Mouse (Mus musculus): ENCODE measurements around the gene Mypn.

Gene Mypn

DNA sequence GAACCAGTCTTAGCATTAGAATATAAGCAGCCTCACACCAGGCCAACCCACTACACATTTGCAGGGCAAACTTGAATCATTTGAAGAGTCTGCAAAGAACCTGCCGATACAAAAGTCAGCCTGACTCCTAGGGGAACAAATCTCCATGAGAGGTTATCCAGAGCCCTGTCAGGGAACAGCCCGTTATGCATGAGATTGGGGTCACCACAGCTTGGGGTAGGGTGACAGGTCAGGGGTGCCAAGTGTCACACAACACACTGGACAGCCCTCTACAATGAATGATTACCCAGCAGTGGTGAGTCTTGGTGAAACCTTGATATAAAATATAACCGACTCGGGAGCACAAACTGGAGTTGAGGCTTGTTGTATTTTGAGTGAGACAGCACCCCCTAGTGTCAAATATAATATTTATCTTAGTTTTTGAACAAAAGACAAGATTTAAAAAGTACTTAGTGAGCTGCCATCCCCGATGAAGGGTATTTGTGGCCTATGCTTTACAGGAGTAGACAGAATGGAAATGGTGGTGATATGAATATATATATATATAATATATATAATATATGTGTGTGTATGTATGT, 90.6 kb downstream of the Mypn start:
- ChIA-PET CTCF (interaction anchor here in 2 of 4 experiments (0.7 to 1.1 kb wide), 4 partner anchors 14 to 131 kb away, joined by 3 to 4 read pairs (median 4); partner anchors contain the start of gene Atoh7 (in 1 of the 2)), POLR2A (interaction anchor here in 1 of 4 experiments (1.4 kb wide), 1 partner anchor 127 kb away, joined by 3 read pairs; no protein-coding TSS in a partner anchor)

DNA sequence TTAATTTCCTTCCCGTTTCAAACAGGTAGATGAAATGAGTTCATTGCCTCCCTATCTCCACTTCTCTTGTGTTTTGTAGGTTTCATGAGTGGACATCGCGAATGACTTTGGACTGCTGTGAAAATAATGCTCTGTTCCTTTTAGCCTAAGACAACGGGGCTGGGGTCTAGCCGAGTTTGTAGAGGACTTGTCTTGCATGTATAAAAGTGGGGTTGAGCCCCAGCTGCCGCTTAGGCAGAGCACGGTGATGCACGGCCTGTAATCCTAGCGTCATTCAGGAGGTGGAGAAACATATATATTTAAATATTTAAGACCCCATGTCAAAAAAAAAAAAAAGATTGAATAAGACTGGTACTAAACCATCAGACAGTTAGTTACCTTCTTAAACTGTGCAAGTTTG, 103.1 kb downstream of the Mypn start:
- POLR2A ChIA-PET: interaction anchor here in 3 of 4 experiments (0.8 to 2.1 kb wide), 11 partner anchors 11 to 245 kb away, joined by 3 to 6 read pairs (median 4); partner anchors contain the start of genes Hnrnph3 (in 1 of the 3) and Pbld2 (in 1 of the 3)
- CTCF ChIA-PET: interaction anchor here in 2 of 4 experiments (0.6 to 1.8 kb wide), 8 partner anchors 11 to 265 kb away, joined by 3 to 5 read pairs (median 3); no protein-coding TSS in a partner anchor

DNA sequence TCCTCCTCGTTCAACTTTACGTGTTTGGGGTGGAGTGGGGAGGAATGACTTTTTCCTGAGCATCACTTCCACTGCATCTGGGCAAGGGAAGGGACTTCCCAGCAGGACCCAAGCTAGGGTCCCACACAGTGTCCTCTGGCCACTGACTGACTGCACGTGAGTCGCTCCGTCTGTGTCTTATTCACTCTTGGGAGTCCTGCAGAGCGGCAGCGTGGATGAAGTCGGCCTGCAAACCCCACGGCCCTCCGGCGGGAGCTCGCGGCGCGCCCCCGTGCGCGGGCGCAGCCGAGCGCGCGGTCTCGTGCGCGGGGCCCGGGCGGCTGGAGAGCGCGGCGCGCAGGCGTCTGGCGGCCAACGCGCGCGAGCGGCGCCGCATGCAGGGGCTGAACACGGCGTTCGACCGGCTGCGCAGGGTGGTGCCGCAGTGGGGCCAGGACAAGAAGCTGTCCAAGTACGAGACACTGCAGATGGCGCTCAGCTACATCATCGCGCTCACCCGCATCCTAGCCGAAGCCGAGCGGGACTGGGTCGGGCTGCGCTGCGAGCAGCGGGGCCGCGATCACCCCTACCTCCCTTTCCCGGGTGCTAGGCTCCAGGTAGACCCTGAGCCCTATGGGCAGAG, 103.7 kb downstream of the Mypn start:
- ChIA-PET POLR2A (interaction anchor here in 3 of 4 experiments (0.6 to 2.4 kb wide), 17 partner anchors 10 to 287 kb away, joined by 3 to 10 read pairs (median 3); partner anchors contain the start of genes Hnrnph3 (in 1 of the 3) and Pbld2 (in 1 of the 3)), CTCF (interaction anchor here in 2 of 4 experiments (0.5 to 1.8 kb wide), 9 partner anchors 11 to 282 kb away, joined by 3 to 5 read pairs (median 3); partner anchors contain the start of genes Dnajc12 (in 1 of the 2) and Herc4 (in 1 of the 2))

DNA sequence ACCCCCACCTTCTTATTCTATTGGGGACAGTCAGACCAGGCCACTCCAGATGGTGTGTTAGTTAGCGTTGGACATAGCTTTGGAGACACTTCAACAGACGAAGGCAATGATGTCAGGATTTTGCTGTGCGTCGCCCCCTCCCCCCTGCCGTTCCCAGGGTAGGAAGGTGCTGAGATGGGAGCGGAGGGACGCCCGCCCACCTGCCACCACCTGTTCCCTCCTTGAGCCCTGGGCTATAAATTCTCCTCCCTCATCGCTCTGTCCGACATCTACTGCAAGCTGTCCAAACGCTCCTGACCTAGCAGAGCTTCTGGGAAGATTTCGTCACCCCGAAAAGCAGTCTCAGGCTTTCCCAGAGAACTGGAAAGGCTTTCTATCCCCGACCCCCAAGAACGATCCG, 104.2 kb downstream of the Mypn start, which contains the start of gene Atoh7:
Gene Atoh7 (plus strand): TSS at position 131 of the 400 bp plus-strand sequence.
- ChIA-PET POLR2A (interaction anchor here in 3 of 4 experiments (0.6 to 2.4 kb wide), 14 partner anchors 9 to 287 kb away, joined by 3 to 10 read pairs (median 3); partner anchors contain the start of genes Hnrnph3 (in 1 of the 3) and Pbld2 (in 1 of the 3)), CTCF (interaction anchor here in 2 of 4 experiments (0.5 to 1.8 kb wide), 9 partner anchors 10 to 283 kb away, joined by 3 to 5 read pairs (median 3); partner anchors contain the start of genes Dnajc12 (in 1 of the 2) and Herc4 (in 1 of the 2))

DNA sequence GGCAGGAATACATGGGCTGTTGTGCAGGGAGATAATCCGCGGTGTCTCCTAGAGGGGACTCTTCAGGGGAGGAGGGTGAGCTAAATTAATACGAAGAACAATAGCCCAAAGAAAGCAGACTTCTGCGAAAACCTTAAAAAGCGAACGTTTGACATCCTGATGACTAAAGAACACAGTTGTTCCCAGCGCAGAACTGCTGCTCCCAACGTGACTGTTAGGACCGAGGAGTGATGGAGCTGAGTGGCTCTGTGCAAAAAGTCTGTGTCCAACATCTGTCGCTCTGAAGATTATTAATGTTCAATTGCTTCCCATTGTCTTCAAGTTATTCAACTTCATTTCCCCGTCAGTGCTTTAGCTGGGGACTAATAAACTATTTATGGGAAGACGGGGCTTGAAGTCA, 105.6 kb downstream of the Mypn start:
- ChIA-PET POLR2A (interaction anchor here in 2 of 4 experiments (1.1 to 2.4 kb wide), 3 partner anchors 9 to 85 kb away, joined by 3 to 10 read pairs (median 3); no protein-coding TSS in a partner anchor), CTCF (interaction anchor here in 1 of 4 experiments (1.3 kb wide), 1 partner anchor 211 kb away, joined by 3 read pairs; no protein-coding TSS in a partner anchor)

DNA sequence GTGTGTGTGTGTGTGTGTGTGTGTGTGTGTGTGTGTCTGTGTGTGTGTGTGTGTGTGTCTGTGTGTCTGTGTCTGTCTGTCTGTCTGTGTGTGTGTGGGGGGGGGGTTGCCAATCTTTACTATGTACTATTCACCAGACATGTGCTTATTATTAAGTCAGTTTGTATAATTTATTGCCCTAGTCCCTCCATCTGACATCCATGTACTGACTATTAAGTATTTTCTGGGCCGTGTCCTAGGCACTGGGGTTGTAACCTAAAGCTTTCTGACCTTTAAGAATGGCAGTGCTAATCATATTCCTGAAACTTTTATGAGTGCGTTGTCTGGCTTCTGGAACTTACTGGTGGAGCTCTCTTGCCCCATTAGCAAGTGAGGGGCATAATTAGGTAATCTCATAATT, 107.0 kb downstream of the Mypn start:
- ChIA-PET CTCF (interaction anchor here in 1 of 4 experiments (0.7 kb wide), 1 partner anchor 281 kb away, joined by 3 read pairs; no protein-coding TSS in a partner anchor), POLR2A (interaction anchor here in 2 of 4 experiments (0.5 kb wide), 3 partner anchors 73 to 249 kb away, joined by 3 to 4 read pairs (median 3); no protein-coding TSS in a partner anchor)

DNA sequence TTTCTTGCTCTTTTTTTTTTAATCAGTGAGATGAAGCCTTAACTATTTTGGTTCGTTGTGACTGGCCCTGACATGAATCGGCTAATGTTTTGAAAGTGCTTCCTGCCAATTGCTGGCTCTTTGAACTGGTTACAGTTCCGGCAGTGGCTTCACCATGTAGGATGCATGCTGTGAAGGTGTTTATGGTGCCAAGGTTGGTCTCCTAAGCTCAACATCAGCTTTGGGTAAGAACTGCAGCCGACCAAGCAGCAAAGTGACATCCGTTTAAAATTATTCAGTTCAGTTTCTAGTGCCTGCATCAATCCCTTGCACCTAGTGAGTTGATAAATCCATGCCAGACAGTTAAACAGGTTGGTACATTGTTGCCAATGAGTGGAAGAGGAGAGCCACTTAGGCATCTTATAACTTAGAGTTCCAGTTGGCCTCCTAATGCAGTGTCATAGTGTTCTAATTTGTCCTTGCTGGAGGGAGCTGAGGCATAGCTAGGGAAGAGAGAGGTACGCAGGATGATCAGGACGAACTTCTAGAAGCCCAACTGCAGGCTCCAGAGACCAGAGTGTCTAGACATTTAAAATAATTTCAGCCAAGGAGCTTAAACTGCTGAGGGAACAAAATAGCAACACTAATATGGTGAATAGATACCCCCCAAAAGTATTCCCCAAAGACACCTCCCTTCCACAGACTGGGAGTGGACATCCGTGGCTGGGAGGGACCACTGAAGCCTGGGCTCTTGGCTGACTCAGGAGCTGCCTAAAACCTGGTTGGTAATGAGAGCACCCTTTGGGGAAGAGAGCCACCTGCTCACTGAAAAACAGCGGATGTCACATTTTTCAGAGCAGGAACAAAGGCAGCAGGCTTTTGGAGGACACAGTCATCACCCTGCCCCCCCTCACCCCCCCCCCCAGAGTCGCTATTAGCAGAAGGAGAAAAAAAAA, 110.9 kb downstream of the Mypn start:
- POLR2A ChIA-PET: interaction anchor here in 2 of 4 experiments (0.5 to 1.0 kb wide), 5 partner anchors 33 to 300 kb away, joined by 3 to 6 read pairs (median 3); partner anchors contain the start of genes Hnrnph3 (in 1 of the 2) and Pbld2 (in 1 of the 2)
- CTCF ChIA-PET: interaction anchor here in 1 of 4 experiments (0.7 kb wide), 1 partner anchor 32 kb away, joined by 6 read pairs; no protein-coding TSS in a partner anchor

DNA sequence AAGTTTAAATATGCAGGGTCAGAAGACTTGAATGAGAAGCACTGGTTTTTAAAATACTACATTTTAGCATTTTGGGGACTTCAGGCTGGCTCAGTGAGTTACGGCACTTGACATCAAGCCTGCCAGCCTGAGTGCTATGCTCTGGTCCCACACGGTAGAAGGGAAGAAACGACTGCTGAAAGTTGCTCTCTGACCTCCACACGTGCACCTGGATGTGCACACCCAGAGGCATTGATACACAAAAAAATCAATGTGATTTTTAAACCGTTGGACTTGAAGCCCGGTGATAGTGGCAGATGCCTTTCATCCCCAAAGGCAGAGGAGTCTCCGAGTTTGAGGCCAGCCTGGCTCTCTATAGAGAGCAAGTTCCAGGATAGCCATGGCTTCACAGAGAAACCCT, 111.8 kb downstream of the Mypn start:
- ChIA-PET POLR2A (no interaction called here), CTCF (no interaction called here)

DNA sequence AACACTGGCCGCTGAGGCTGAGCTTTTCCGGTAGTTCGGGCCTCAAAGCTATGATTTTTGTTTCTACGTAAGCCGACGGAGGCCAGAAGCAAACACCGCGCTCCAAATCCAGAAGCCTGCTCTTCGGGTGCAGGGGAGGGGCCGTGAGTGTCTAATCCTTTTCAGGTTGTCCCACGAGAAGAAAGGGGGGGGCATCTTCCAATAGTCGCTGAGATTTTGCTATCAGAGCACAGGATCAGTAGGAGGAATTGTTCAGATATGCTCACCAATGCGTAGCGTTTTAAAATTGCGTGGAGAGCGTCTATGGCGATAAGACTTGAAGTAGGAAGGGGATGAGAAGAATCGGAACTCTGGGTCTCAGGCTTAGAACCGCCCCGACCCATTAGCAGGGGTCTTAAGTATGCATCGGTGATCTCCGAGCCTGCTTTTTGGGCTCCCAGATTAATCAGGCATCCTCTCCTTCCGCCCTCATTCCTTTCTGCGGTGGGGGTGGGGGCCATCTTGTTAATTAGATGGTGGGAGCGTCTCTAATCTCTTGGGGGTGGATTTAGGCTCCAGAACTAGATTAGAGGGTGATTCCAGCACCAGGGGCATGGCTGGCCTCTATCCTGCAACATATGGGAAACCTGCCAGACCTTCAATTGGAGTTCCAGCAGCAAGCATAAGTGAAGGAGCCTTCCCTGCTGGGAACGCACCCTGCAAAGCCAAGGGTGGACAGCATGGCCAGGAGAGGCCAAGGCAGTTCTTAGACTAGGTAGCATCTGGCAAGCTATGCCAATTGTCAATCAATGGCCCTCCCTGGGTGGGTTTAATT, 113.8 kb downstream of the Mypn start:
- ChIA-PET CTCF (interaction anchor here (0.5 to 1.6 kb wide), 7 partner anchors 10 to 293 kb away, joined by 3 to 7 read pairs (median 4); partner anchors contain the start of genes Atoh7 (in 1 of the 4) and Dnajc12 (in 1 of the 4)), POLR2A (interaction anchor here in 3 of 4 experiments (0.6 to 1.5 kb wide), 7 partner anchors 9 to 581 kb away, joined by 3 to 10 read pairs (median 3); partner anchors contain the start of gene Atoh7 (in 2 of the 3))

DNA sequence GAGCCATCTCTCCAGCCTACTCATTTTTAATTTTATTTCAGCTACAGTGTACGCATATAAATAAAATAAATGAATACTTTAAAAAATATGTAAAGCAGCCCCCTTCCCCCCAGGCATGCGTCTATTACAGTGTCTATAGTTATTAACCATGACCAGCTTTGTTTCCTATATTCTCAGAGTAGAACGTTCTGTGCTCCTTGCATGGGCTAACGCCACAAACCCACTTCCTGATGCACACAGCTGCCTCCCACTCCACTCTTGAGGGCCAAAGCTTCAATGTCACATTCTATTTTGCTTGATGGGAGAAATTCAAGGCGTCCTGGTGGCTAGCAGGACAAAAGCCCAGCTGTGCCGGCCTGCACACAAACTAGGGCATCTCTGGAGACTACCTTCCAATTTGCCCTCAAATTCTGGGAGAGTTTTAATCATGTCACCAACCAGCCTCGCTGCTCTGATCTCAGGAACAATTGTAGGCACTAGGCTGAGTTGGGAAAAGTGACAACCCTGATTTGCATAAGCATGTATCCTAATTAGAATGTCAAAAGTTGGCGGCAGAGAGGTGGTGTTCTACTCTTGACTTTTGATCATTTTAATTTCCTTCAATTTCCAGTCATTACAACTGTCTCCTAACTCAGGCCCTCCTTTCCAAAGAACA, 114.5 kb downstream of the Mypn start:
- CTCF ChIA-PET: interaction anchor here (0.5 to 1.6 kb wide), 8 partner anchors 11 to 288 kb away, joined by 3 to 7 read pairs (median 4); partner anchors contain the start of gene Atoh7 (in 1 of the 4)
- POLR2A ChIA-PET: interaction anchor here in 3 of 4 experiments (0.6 to 1.5 kb wide), 6 partner anchors 9 to 580 kb away, joined by 3 to 10 read pairs (median 4); partner anchors contain the start of gene Atoh7 (in 1 of the 3)

DNA sequence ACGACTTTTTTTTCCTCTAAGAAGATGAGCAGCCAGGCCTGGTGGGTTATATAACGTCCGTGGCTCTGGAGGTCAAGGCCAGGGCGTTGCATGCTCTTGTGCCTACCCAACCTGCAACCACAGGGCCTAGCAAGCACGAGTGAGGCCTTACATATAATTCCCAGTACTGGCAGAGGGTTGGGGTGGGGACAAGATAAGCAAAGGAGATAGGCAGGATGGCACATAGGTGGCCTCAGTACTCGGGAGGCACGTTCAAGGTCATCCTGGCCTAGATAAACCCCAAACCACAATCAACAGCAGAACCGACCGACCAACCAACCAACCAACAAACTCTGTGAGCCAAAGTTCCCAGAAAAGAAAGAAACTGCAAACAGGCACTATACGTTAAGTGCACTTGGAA, 117.4 kb downstream of the Mypn start:
- POLR2A ChIA-PET: no interaction called here
- CTCF ChIA-PET: no interaction called here

DNA sequence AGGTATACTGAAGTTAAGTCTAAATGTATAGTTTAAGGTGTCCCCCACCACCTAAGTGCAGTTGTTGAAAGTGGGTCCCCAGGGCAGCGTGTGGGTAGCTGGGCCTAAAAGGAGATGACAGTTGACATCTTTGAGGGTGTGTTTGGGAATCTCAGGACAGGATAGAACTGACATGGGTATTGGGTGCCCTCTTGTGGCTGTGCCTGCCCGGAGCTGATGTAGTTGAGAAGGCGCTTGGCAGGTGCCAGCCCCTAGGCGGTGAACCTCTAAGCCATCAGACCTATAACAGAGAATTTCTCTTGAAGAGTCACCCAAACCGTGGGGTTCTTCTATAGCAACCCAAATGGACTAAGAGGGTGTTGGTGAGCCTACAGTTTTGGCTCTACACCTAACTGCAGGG, 137.8 kb downstream of the Mypn start:
- POLR2A ChIA-PET: interaction anchor here in 3 of 4 experiments (0.8 to 1.8 kb wide), 10 partner anchors 8 to 300 kb away, joined by 3 to 6 read pairs (median 4); partner anchors contain the start of genes Hnrnph3 (in 1 of the 3) and Pbld2 (in 1 of the 3)
- CTCF ChIA-PET: interaction anchor here (0.5 to 2.2 kb wide), 36 partner anchors 9 to 426 kb away, joined by 3 to 12 read pairs (median 4); partner anchors contain the start of genes Pbld2 (in 2 of the 4), Dnajc12 (in 1 of the 4), Hnrnph3 (in 1 of the 4) and Rufy2 (in 1 of the 4)
